Mouse (Mus musculus) spleen, adult 2 months (tissue): ENCODE results near the gene Kcnj4.

Experiments
- CTCF ChIP-seq: fragments of 200-500 bp; IDR thresholded peaks from 2 replicates; pipeline ENCODE4 v1.5.1; 2011; ENCODE audit warnings: mild to moderate bottlenecking, inconsistent platforms; ENCODE audit not compliant: insufficient read depth, insufficient read length, insufficient replicate concordance; ENCODE audit errors: extremely low read depth
- POLR2A ChIP-seq: fragments of 200-500 bp; IDR thresholded peaks from 2 replicates; pipeline ENCODE4 v1.6.1; 2011; ENCODE audit warnings: low read depth, low read length, inconsistent platforms

GRCm38 (mm10) chr15:79510425-79510824 lies 5.4 kb upstream of the Kcnj4 start:
- TF ChIP-seq POLR2A (no peak), CTCF (no peak)
